Mouse (Mus musculus): ENCODE measurements around the gene Osgep.

DNA sequence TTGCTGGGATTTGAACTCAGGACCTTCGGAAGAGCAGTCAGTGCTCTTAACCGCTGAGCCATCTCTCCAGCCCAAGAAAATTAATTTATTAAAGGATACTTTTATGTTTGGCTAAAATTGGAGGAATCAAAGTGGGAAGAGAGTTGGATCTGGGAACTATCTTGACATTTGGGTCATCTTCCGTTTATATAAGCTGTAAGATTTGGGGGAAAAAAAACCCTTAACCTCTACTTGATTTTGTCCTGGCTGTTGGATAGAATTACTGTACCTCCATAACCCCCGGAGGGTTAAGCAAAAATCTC is 19.9 kb downstream of the Osgep start:
- TF ChIP-seq CTCF (IDR thresholded peaks at IDR 0.05) (no peak), EP300 (IDR thresholded peaks at IDR 0.05; ENCODE audit: insufficient read depth, low read depth, low read length) (no peak)
